Mouse (Mus musculus) MN1 (cell line): ENCODE measurements at regions not wholly inside any gene's neighbourhood (a gene's known extent, or its start where the extent isn't known, plus 50 kb on each side); places are given as distances from the start of the nearest gene placed in this dataset.

Source experiments
- DNase-seq: peaks from one replicate; pipeline ENCODE4 v3.0.0-alpha.2; 2016; ENCODE audit warnings: low spot score

GRCm38 (mm10) chr4:64432097-64432496, 385.3 kb upstream of the Tnc start:
- no peak for DNase-seq

- no peak for DNase-seq
These were observed 391.2 kb upstream of the Tnc start for GRCm38 (mm10) chr4:64437744-64438594.

GRCm38 (mm10) chr4:64451442-64451841, 404.6 kb upstream of the Tnc start:
- no peak for DNase-seq

GRCm38 (mm10) chr4:64451946-64452345, 405.1 kb upstream of the Tnc start:
- no peak for DNase-seq

GRCm38 (mm10) chr4:64492260-64492962, 445.6 kb upstream of the Tnc start:
- no peak for DNase-seq

- peak; percentile 82 for DNase-seq
These were observed 450.9 kb upstream of the Tnc start for GRCm38 (mm10) chr4:64497759-64498158.

- DNase-seq = no peak
These were observed 454.0 kb upstream of the Tnc start for GRCm38 (mm10) chr4:64500635-64501395.

- DNase-seq = no peak
These were observed 475.1 kb upstream of the Tnc start for GRCm38 (mm10) chr4:64521883-64522282.

GRCm38 (mm10) chr4:64527724-64528332, 481.0 kb upstream of the Tnc start:
- no peak for DNase-seq

- DNase-seq = peak; percentile 6
These were observed 483.8 kb upstream of the Tnc start for GRCm38 (mm10) chr4:64530585-64530984.

GRCm38 (mm10) chr4:64533019-64533418, 486.2 kb upstream of the Tnc start:
- DNase-seq = no peak

- DNase-seq = no peak
These were observed 488.9 kb upstream of the Tnc start for GRCm38 (mm10) chr4:64535554-64536253.

GRCm38 (mm10) chr4:64538009-64538408, 491.2 kb upstream of the Tnc start:
- DNase-seq = no peak

- no peak for DNase-seq
These were observed 497.9 kb upstream of the Tnc start for GRCm38 (mm10) chr4:64544576-64545185.

- no peak for DNase-seq
These were observed 499.6 kb upstream of the Tnc start for GRCm38 (mm10) chr4:64546386-64546785.

GRCm38 (mm10) chr4:64562511-64562910, 515.7 kb upstream of the Tnc start:
- no peak for DNase-seq

- no peak for DNase-seq
These were observed 517.2 kb upstream of the Tnc start for GRCm38 (mm10) chr4:64563996-64564395.

- DNase-seq = no peak
These were observed 523.9 kb upstream of the Tnc start for GRCm38 (mm10) chr4:64570666-64571065.

- DNase-seq = no peak
These were observed 529.1 kb upstream of the Tnc start for GRCm38 (mm10) chr4:64575901-64576300.

- no peak for DNase-seq
These were observed 528.9 kb upstream of the Pappa start for GRCm38 (mm10) chr4:64595014-64595599.

- no peak for DNase-seq
These were observed 525.5 kb upstream of the Pappa start for GRCm38 (mm10) chr4:64598465-64598864.
